8 mouse cellular contexts compared by ENCODE assay signal in the genomic region with DNA sequence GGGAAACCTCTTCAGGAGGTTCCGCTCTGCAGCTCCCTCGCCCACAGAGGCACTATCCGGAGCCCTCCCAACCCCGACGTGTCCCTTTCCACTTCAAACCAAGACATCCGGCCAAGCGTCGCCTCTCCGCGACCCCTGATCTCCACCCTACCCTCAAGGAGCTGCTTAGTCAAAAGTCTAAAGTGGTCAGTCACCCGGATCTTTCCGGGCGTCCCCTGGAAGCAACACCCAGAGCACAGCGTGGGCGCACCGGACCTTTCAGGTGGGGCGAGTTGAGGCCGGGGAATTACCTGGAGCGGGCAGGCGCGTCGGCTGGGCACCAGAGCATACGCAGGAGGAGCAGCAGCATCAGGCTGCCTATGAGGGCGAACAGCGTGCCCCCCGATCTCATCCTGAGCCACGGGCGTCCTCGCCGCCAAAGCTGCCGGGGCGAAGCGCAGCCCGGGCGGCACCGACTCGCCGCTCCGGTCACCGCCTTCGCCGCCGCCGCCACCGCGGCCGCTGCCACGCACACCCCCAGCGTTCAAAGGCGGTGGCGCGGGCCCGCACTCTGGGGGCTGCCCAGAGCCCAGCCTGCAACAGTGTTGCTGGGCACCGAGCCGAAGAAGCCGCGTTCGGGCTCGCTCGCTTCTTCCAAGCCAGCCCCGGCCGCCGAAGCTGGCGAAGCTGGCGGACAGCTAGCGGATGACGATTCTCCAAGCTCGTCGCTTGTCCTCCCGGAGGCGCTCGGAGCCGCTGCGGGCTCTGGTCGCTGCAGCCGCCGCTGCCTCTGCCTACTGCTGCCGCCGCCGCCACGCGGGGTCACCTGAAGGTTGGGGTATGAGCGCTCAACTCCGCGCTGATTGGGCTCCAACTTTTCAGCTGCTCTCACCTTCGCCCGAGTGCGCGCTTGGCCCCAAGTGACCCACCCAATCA. TPM values are rescaled to one million over a fixed set of nuclear protein-coding genes. Genes with fewer than 3 reads are reported as not detected.
A peak's percentile ranks its signal among the peaks of the same experiment; 100 is the strongest.
DNase-seq lines count a peak whose midpoint lies in the region; ATAC-seq lines count a peak whose summit lies in the region.

No protein-coding gene starts in this region.

- peak; percentile 22 to 31 for DNase-seq in urinary bladder, adult 18-20 months (ENCODE audit: low spot score in 2 of 2)
- DNase-seq in urinary bladder, postnatal 10 days (ENCODE audit: low spot score): no peak
- peak; percentile 2 for DNase-seq in fibroblast of lung, adult 2 months (ENCODE audit: low read depth)
- DNase-seq in left cerebral cortex, adult 18-20 months (ENCODE audit: low spot score in 2 of 2): peak; percentile 10 to 29
- DNase-seq in right cerebral cortex, postnatal 10 days (ENCODE audit: low spot score in 2 of 2): peak; percentile 38 to 61
- DNase-seq in urinary bladder, postnatal 4 days (ENCODE audit: low spot score in 2 of 2): peak; percentile 19 to 59

- ATAC-seq in hematopoietic stem cell, adult 5-6 weeks (replicated peaks in 1 of 2; ENCODE audit: insufficient read depth in 1 of 2, low FRiP score in 2 of 2, low TSS enrichment in 1 of 2, low read depth in 1 of 2, poor library complexity in 2 of 2, severe bottlenecking in 2 of 2): peak; percentile 42 to 54; a peak in 3 of 4 replicates
- ATAC-seq in megakaryocyte, adult 5-6 weeks (ENCODE audit: poor library complexity, severe bottlenecking): peak; percentile 44

RNA-seq across cellular contexts. Expression of gene St8sia6, which starts 0.6 kb away (rescaled TPM):
- total RNA-seq in hematopoietic stem cell, adult 5-6 weeks (2017): 1.1 and 1.9 TPM in 2 replicates
- total RNA-seq in left cerebral cortex, adult 18-20 months (2021): 1 to 10 TPM in 1 of 2 experiments, under 1 TPM in 1; 0.77 to 1.2 TPM
- total RNA-seq in megakaryocyte, adult 5-6 weeks (2015): 1.6 and 4.2 TPM in 2 replicates
- 1.6 and 3.5 TPM in 2 replicates for total RNA-seq in megakaryocyte, adult 5-6 weeks (2017)
